Mouse (Mus musculus) c-Kit-negative CD71-positive TER-119-positive erythroid progenitor cells, embryonic 14.5 days (primary cell): ENCODE results near the gene Lrp6.

Experiments used
- DNase-seq: peaks from one replicate; pipeline ENCODE4 v3.0.0-alpha.2; 2013; ENCODE audit warnings: low read depth, low spot score

The Lrp6 gene

GRCm38 (mm10) chr6:134566818-134567485 lies at the start of gene Lrp6:
Gene Lrp6, minus strand, starts transcription at chr6:134566965.
- DNase-seq: no peak

- peak; percentile 49 for DNase-seq
Observed at GRCm38 (mm10) chr6:134614723-134615648, 48.2 kb upstream of the Lrp6 start.

DNA sequence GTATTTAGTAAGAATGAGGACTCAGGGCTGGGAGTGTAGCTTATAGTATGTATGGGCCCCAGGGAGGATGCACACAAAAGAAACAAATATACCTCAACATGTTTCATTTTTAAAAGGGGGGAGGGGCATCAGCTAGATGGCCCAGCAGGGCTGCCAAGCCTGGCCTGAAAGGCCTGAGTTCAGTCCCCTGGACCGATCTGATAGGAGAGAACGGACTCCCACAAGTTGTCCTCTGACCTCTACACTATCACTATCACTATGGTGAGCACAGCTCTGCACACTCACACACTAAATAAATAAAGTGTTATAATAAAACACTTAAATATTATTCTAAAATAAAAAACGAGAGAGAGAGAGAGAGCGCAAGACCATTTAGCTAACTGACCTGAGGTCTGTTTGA lies 47.6 kb upstream of the Lrp6 start:
- DNase-seq: no peak

- DNase-seq: no peak
Observed at GRCm38 (mm10) chr6:134611896-134612295, 45.1 kb upstream of the Lrp6 start.

DNA sequence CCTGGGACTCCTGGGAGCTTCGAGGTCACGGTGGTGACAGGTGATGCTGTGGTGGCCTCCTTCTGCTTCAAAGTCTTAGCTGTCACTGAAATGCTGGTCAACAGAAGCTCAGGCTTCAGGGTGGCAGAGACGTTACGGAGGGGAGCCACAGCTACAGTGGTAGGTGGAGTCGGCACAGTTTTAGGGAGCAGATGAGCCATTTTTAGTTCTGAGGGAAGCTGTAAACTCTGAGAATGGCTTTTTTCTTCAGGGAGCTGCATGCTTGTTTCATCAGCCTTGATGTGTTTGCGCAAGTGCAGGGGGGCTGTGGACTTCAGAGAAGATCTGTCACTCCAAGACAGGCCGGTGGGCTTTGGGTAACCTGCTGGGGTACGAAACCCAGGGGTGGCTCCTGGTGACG lies 43.6 kb upstream of the Lrp6 start:
- no peak for DNase-seq

- no peak for DNase-seq
Observed at GRCm38 (mm10) chr6:134606949-134607746, 40.4 kb upstream of the Lrp6 start.

DNA sequence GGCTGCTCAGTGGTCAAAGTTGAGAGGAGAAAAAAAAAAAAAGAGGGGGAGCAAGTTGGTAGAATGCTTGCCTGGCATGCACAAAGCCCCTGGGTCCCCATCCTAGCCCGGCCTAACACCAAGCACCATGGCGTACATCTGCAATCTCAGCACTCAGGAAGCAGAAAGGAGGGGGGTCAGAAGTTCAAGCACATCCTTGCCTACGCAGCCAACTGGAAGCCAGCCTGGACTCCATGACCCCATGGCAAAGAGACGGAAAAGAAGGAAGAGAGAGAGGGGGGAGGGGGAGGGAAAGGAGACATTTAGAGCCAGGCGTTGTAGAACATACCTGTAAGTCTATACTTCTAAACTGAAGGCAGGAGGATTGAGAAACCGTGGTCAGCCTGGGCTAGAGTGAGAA lies 39.8 kb upstream of the Lrp6 start:
- DNase-seq: no peak

DNA sequence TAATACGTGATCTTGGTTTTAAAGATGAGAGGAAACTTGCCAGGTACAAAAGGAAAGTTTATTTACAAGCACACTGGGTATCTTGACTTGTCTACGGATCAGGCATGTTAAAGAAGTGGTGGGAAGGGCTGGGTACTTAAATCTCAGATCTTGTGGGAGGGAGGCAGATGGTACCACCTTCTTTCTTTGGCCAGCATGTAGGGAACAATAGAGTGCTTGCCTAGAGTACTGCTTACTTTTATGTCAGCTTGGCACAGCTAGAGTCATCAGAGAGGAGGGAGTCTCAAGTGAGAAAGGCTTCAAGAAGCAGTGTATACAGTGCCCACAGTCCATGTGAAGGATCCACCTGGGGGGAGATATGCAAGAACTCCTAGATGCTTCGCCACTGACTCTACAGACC lies 38.4 kb upstream of the Lrp6 start:
- no peak for DNase-seq

DNA sequence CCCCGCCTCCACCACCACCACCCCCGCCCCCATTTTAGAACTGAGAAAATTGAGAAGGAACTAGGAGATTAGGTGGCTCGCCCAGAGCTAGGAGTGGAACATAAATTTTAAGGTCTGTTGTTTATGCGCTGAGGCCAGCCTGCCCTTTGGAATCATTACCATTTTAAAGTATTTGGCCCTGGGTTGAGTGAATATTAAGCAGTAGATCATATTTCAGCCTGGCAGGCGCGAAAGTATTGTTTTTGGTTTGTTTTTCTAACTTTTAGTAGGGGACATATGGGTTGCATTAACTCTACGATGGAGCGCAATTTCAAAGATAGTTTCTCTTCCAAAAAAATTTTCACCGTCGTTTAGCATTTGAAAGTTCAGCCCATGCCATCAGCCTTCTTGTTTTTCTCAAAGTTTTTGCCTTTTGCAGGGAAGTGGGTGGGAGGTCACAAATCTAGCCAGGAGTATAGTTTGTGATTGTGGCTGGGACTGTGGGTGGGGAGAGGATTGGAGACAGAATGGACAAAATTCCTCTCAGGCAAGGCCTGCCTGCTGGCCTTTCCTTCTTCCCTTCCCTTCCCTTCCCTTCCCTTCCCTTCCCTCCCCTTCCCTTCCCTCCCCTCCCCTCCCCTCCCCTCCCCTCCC lies 35.7 kb upstream of the Lrp6 start:
- no peak for DNase-seq

DNA sequence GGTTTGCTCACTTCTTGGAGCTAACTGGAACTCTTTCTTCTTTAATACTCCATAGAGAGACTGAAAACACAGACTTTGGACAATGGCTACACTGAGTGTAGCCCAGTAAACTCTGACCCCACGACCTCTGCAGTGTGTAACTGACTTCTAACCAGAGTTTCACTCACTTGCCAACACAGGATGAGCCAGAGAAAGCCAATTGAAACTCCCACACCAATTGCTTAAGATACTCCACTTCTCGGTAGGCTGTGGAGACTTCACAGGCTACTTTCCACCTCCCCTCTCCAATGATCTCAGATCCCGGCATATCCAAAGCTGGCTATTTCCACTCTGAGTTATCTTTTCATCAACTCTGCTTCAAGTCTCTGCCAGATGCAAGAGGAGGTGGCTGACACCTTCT lies 35.0 kb upstream of the Lrp6 start:
- DNase-seq: no peak

- no peak for DNase-seq
Observed at GRCm38 (mm10) chr6:134601130-134601529, 34.4 kb upstream of the Lrp6 start.

DNA sequence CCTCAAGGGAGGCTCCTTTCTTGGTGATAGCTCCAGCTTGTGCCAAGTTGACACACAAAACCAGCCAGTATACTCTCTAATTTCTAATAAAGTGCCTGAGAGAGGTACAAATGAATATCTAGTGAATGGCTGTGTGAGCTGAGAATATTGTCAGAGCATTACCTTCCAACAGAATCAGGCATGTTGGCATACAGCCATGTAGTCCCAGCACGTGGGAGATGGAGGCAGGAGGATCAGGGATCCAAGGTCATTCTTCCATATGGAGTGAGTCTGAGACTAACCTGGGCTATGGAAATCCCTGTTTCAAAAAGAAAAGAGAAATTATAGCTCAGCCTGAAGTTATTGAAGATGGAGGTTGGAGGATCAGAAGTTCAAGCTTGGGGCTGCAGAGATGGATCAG lies 32.5 kb upstream of the Lrp6 start:
- DNase-seq: no peak

- no peak for DNase-seq
Observed at GRCm38 (mm10) chr6:134597651-134598229, 31.0 kb upstream of the Lrp6 start.

GRCm38 (mm10) chr6:134594569-134595442 lies 28.0 kb upstream of the Lrp6 start:
- DNase-seq: no peak

DNA sequence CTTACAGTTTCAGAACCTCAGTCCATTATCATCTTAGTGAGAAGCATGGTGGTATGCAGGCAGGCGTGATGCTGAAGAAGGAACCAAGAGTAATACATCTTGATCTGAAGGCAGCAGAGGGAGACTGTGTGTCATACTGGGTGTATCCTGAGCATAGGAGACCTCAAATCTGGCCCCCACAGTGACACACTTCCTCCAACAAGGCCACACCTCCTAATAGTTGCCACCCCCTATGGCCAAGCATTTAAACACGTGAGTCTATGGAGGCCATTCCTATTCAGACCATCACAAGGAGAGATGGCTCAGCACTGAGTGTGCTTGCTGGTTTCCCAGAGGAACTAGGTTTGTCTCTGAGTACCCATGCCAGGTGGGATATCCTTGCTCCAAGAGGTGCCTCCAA lies 24.8 kb upstream of the Lrp6 start:
- DNase-seq: no peak

DNA sequence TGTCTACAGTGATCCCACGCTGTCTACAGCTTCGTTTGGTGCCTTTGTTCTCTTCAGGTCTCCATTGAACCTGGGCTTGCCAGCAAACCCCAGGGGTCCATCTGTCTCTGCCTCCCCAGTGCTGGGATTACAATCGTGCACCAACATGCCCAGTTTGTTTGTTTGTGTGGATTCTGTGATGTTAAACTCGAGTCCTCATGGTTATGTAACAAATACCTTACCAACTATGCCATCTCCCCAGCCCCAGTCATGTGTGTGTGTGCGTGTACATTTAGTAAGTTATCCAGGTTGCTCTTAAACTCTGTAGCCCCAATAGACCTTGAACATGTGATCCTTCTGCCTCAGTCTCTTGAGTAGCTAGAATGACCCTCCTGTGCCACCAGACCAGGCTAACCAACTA lies 19.5 kb upstream of the Lrp6 start:
- DNase-seq: no peak

- DNase-seq: no peak
Observed at GRCm38 (mm10) chr6:134584616-134585015, 17.9 kb upstream of the Lrp6 start.

GRCm38 (mm10) chr6:134582110-134582509 lies 15.3 kb upstream of the Lrp6 start:
- DNase-seq: no peak

- DNase-seq: no peak
Observed at GRCm38 (mm10) chr6:134579506-134579905, 12.7 kb upstream of the Lrp6 start.

GRCm38 (mm10) chr6:134578039-134578438 lies 11.3 kb upstream of the Lrp6 start:
- DNase-seq: no peak
